Mouse (Mus musculus): Measurements from ENCODE around the gene Adamts16. TPM values are rescaled to one million over a fixed set of nuclear protein-coding genes. Genes with fewer than 3 reads are reported as not detected.

Gene Adamts16
- polyA plus RNA-seq, 1 experiment from 2014 or later: 8.0 TPM

DNA sequence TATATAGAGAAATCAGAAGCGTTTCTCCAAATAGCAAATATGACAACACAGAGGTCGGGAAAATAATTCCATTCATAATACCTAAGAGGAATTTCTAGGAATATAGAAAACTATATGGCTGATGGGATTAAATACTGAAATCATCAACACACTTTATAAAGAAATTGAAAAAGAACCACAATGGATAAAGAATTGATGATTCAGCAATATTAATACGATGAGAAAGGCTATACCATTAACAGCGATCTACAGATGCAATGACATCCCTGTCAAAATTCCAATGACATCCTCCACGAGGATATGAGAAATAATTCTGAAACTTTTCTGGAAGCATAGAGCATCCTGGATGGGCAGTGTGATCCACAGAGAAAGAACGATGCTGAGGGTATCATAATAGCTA lies 76.9 kb downstream of the Adamts16 start:
- H3K4me1 ChIP-seq (ENCODE audit: control insufficient read depth, insufficient read depth, low read length): no peaks in the 10 kb centered on the region
- 88% methylated on average over 6 of the region's 6 CpGs for WGBS
- H3K36me3 ChIP-seq (ENCODE audit: control insufficient read depth, insufficient read depth, low read length): no peaks in the 10 kb centered on the region
- ATAC-seq (ENCODE audit: low read depth): no peak
- no peak overlapping the region for H3K9ac ChIP-seq (replicated peaks; ENCODE audit: low read depth, low read length)
- H3K27ac ChIP-seq (ENCODE audit: low read depth, low read length): no peak overlapping the region
- no peaks in the 10 kb centered on the region for H3K9me3 ChIP-seq (ENCODE audit: control insufficient read depth, low read length)
- H3K27me3 ChIP-seq (ENCODE audit: control insufficient read depth, insufficient read depth, low read length): no peaks in the 10 kb centered on the region
- H3K4me3 ChIP-seq (ENCODE audit: low read depth, low read length): no peak overlapping the region
- H3K4me2 ChIP-seq (ENCODE audit: low read depth, low read length): no peak overlapping the region

DNA sequence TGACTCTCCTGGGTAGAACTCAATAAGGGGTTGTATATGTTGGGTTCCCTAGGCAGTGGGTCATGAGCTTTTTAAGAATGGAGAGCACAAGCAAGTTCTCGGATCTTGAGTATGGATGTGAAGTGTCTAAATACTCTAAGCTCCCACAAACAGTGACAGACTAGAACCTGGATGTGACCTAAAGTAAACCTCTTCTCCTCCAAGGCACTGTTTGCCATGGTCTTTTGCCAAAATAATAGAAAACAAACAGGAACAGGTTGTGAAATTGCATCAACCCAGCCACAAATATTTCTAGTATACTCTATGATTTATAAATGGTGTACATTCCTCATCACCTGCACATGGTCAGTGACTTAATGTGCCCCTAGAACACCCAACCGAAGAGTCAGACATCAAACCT lies 79.0 kb downstream of the Adamts16 start:
- Histone ChIP-seq H3K36me3 (ENCODE audit: control insufficient read depth, insufficient read depth, low read length) (no peaks in the 10 kb centered on the region), H3K4me3 (ENCODE audit: low read depth, low read length) (no peak overlapping the region), H3K9ac (replicated peaks; ENCODE audit: low read depth, low read length) (no peak overlapping the region), H3K4me2 (ENCODE audit: low read depth, low read length) (no peak overlapping the region), H3K27me3 (ENCODE audit: control insufficient read depth, insufficient read depth, low read length) (no peaks in the 10 kb centered on the region), H3K9me3 (ENCODE audit: control insufficient read depth, low read length) (no peaks in the 10 kb centered on the region), H3K4me1 (ENCODE audit: control insufficient read depth, insufficient read depth, low read length) (no peaks in the 10 kb centered on the region), H3K27ac (ENCODE audit: low read depth, low read length) (no peak overlapping the region)
- ATAC-seq (ENCODE audit: low read depth): no peak
- WGBS: 87% methylated on average over 2 of the region's 2 CpGs

DNA sequence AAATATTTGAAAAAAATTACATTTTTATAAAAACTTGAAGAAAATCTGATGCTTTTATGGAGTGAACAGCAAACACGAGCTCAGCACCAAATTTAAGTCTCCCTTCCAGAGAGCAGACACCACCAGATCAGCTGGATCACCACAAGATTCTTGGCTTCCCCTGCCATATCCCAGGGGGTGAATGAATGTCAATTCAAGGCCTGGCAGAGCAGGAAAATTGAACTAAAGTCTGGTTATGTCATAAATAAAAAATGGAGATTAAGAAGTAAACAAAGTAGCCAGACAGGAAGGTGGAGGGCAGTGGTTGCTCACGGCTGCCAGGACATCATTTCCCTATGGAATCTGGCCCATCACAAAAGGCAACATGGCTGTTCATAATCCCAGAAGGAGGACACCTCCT lies 80.3 kb downstream of the Adamts16 start:
- Histone ChIP-seq H3K27me3 (ENCODE audit: control insufficient read depth, insufficient read depth, low read length) (no peaks in the 10 kb centered on the region), H3K9ac (replicated peaks; ENCODE audit: low read depth, low read length) (no peak overlapping the region), H3K27ac (ENCODE audit: low read depth, low read length) (no peak overlapping the region), H3K9me3 (ENCODE audit: control insufficient read depth, low read length) (no peaks in the 10 kb centered on the region), H3K4me3 (ENCODE audit: low read depth, low read length) (no peak overlapping the region), H3K36me3 (ENCODE audit: control insufficient read depth, insufficient read depth, low read length) (no peaks in the 10 kb centered on the region), H3K4me1 (ENCODE audit: control insufficient read depth, insufficient read depth, low read length) (no peaks in the 10 kb centered on the region), H3K4me2 (ENCODE audit: low read depth, low read length) (no peak overlapping the region)
- ATAC-seq (ENCODE audit: low read depth): no peak
- WGBS: 73% methylated on average over 2 of the region's 2 CpGs

DNA sequence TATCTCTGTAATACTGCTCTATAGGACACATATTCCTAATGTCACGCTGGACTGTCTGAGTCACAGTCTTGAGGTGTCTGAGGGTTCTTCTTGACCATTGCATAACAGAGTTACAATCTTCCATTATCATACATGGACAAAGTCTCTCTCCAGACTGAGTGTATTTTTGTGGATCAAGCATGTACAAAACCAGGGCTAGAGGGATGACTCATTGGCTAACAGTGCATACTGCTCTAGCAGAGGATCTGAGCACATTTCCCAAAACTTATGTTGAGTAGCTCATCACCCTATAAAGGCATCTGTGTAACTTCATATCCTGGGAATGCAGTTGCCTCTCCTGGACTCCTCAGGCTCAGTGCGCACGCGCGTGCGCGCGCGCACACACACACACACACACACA lies 81.4 kb downstream of the Adamts16 start:
- ATAC-seq (ENCODE audit: low read depth): no peak
- 99% methylated on average over 9 of the region's 9 CpGs for WGBS

DNA sequence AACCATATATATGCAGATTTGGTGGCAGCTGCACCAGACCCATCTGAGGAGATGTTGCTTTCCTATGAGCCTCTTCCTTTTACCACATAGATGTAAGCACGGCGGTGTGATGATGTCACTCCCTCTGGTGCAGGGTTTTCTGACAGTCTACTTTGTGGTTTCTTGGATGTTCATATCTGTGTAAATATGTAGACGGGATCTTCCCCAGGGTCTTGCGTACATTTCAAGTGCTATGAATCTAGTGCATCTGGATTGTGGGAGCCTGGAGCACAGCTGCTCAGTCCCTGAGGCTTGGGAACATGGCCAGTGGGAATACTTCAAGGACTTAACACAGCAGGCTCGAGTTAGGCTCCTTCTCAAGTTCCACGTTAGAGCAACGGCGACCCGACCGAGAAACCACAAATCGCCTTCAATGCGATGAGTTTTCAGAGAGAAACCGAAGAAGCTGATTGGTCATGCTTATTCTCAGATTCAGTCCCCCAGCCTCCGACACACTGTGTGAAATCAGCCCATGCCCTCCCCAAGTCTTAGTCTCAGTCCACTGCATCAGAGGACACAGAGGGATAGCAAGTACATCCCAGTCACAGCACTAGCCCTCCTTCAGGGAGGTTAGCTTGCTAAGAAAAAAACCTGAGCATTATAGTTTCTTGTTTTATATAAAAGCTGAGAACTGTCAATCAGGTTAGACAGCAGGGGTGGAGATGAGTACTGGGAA lies 95.2 kb downstream of the Adamts16 start:
- no peaks in the 10 kb centered on the region for H3K27me3 ChIP-seq (ENCODE audit: control insufficient read depth, insufficient read depth, low read length)
- H3K9ac ChIP-seq (replicated peaks; ENCODE audit: low read depth, low read length): no peak overlapping the region
- H3K9me3 ChIP-seq (ENCODE audit: control insufficient read depth, low read length): no peaks in the 10 kb centered on the region
- no peak overlapping the region for H3K27ac ChIP-seq (ENCODE audit: low read depth, low read length)
- WGBS: 72% methylated on average over 14 of the region's 14 CpGs
- H3K4me2 ChIP-seq (ENCODE audit: low read depth, low read length): no peak overlapping the region
- H3K36me3 ChIP-seq (ENCODE audit: control insufficient read depth, insufficient read depth, low read length): no peaks in the 10 kb centered on the region
- no peak overlapping the region for H3K4me3 ChIP-seq (ENCODE audit: low read depth, low read length)
- no peak for ATAC-seq (ENCODE audit: low read depth)
- no peaks in the 10 kb centered on the region for H3K4me1 ChIP-seq (ENCODE audit: control insufficient read depth, insufficient read depth, low read length)

More for the DNA sequence above, 81.4 kb downstream of the Adamts16 start:
- no peaks in the 10 kb centered on the region for H3K27me3 ChIP-seq (ENCODE audit: control insufficient read depth, insufficient read depth, low read length)
- no peaks in the 10 kb centered on the region for H3K4me1 ChIP-seq (ENCODE audit: control insufficient read depth, insufficient read depth, low read length)
- no peak overlapping the region for H3K4me3 ChIP-seq (ENCODE audit: low read depth, low read length)
- H3K9ac ChIP-seq (replicated peaks; ENCODE audit: low read depth, low read length): no peak overlapping the region
- no peaks in the 10 kb centered on the region for H3K9me3 ChIP-seq (ENCODE audit: control insufficient read depth, low read length)
- no peak overlapping the region for H3K4me2 ChIP-seq (ENCODE audit: low read depth, low read length)
- no peak overlapping the region for H3K27ac ChIP-seq (ENCODE audit: low read depth, low read length)
- H3K36me3 ChIP-seq (ENCODE audit: control insufficient read depth, insufficient read depth, low read length): no peaks in the 10 kb centered on the region

DNA sequence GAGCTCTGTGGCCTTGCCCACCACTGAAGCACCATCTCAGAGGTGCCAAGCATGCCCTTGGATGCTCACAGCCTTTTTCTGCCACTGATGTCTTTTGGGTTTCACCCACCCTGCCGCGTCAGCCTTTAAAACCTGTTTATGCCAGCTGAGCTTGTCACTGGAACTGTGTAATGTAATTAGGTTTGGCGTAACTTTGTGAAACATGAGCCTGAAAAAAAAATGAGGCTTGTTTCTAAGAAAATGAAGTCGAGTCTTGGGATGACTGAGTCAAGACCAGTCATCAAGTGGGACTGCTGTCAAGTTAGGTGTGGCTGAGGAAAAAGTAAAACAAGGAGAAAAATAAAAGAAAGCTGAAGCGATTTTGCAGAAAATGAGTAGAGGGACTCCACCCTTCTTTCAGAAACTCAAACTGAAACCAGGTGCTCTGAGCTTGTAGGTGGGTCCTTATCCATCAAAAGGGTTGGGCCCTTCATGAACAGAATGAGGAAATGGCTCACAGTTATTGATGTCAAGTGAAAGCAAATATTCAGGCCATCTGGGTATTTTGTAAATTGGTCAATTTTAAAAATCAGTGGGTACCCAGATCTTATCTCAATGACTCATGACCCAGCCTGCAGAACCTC lies 97.1 kb downstream of the Adamts16 start:
- 93% methylated on average over 5 of the region's 5 CpGs for WGBS
- Histone ChIP-seq H3K9me3 (ENCODE audit: control insufficient read depth, low read length) (no peaks in the 10 kb centered on the region), H3K27ac (ENCODE audit: low read depth, low read length) (no peak overlapping the region), H3K4me3 (ENCODE audit: low read depth, low read length) (no peak overlapping the region), H3K4me1 (ENCODE audit: control insufficient read depth, insufficient read depth, low read length) (no peaks in the 10 kb centered on the region), H3K9ac (replicated peaks; ENCODE audit: low read depth, low read length) (no peak overlapping the region), H3K4me2 (ENCODE audit: low read depth, low read length) (no peak overlapping the region), H3K27me3 (ENCODE audit: control insufficient read depth, insufficient read depth, low read length) (no peaks in the 10 kb centered on the region), H3K36me3 (ENCODE audit: control insufficient read depth, insufficient read depth, low read length) (no peaks in the 10 kb centered on the region)
- ATAC-seq (ENCODE audit: low read depth): no peak

DNA sequence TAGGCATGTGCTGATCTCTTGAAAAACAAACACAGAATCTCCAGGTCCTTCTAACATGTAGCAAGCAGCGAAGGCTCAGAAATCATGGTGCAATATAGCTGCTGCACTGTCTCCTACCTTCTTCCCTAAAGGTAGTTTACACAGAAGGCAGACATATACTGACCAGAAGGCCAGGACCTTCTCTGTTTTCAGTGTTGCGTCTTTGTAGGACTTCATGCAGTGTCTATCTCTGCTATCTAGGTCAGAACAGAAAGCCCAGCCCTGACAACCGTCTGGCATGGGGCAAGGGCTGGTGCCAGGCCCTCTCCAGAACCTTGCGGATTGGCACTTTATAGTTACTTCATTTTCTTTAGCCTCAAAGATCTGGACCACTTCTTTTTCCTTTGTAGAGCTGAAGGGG lies 98.9 kb downstream of the Adamts16 start:
- no peak for ATAC-seq (ENCODE audit: low read depth)

DNA sequence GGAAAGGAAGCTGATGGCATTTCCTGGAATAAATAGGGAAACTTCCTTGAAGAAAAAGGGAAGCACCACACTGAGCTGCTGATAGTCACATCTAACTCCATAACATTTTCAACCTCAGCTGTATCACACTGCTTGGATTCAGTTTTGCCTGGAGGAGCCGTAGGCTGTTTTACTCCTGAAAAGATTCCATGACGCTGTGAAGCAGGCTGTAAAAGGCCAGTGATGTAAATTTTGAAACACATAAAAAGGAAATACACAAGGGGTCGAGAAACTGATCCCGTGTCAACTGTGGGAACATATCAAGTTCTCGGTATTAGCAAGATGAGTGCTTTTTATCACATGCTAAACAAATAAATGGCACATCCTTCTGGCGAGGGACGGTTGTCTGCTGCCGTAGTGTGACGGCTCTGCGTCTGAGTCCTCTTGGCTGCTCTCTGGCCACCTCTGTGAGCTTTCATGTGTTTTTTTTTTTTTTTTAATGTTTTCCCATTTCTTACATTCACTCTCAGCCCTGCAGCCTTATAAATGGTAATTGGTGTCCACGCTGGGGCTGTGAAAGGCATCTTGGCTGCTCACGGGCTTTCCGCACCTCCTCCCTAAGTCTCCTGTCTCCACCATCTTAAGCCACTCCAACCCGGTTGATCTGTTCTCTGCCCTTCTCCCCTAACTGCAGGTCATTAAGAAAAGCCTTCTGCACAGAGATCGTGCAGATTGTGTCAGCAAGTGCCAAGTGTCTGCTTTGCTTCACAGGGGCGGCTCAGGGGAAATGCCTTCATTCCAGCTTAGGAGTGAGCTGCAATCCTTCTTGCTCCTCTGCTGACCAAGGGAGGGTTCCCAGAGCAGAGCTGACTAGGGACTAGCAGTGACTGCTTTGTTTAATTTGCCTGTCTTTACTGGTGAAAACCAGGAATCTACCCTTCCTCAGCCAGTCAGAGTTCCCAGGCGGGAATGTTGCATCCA lies 101.0 kb downstream of the Adamts16 start:
- Histone ChIP-seq H3K9me3 (ENCODE audit: control insufficient read depth, low read length) (no peaks in the 10 kb centered on the region), H3K27ac (ENCODE audit: low read depth, low read length) (no peak overlapping the region), H3K4me2 (ENCODE audit: low read depth, low read length) (no peak overlapping the region), H3K4me1 (ENCODE audit: control insufficient read depth, insufficient read depth, low read length) (no peaks in the 10 kb centered on the region), H3K27me3 (ENCODE audit: control insufficient read depth, insufficient read depth, low read length) (no peaks in the 10 kb centered on the region), H3K4me3 (ENCODE audit: low read depth, low read length) (no peak overlapping the region), H3K36me3 (ENCODE audit: control insufficient read depth, insufficient read depth, low read length) (no peaks in the 10 kb centered on the region), H3K9ac (replicated peaks; ENCODE audit: low read depth, low read length) (no peak overlapping the region)
- ATAC-seq (ENCODE audit: low read depth): no peak
- WGBS: 66% methylated on average over 17 of the region's 17 CpGs

More for the DNA sequence above, 98.9 kb downstream of the Adamts16 start:
- no peaks in the 10 kb centered on the region for H3K36me3 ChIP-seq (ENCODE audit: control insufficient read depth, insufficient read depth, low read length)
- 80% methylated on average over 4 of the region's 4 CpGs for WGBS
- H3K27ac ChIP-seq (ENCODE audit: low read depth, low read length): no peak overlapping the region
- H3K4me2 ChIP-seq (ENCODE audit: low read depth, low read length): no peak overlapping the region
- H3K9me3 ChIP-seq (ENCODE audit: control insufficient read depth, low read length): no peaks in the 10 kb centered on the region
- no peaks in the 10 kb centered on the region for H3K27me3 ChIP-seq (ENCODE audit: control insufficient read depth, insufficient read depth, low read length)
- H3K9ac ChIP-seq (replicated peaks; ENCODE audit: low read depth, low read length): no peak overlapping the region
- H3K4me3 ChIP-seq (ENCODE audit: low read depth, low read length): no peak overlapping the region
- no peaks in the 10 kb centered on the region for H3K4me1 ChIP-seq (ENCODE audit: control insufficient read depth, insufficient read depth, low read length)

DNA sequence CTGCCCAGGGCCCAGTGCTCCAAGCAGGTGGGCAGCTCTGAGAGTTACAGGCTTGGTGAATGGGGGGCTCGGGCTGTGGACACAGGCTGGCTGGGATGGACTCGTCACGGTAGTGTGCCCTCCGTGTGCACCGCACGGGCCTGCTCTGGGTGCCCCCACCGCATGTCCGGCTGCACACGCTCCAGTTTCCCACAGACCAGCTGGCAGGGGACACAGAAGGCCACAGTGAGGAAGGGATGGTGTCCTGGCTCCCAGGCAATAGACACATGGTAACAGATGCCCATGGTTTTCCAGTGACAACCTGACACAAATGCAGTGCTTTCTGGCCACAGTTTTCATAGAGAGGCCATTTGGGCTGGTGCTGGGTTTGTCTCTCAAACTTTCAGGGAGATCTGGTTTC lies 102.8 kb downstream of the Adamts16 start:
- no peak overlapping the region for H3K9ac ChIP-seq (replicated peaks; ENCODE audit: low read depth, low read length)
- no peak overlapping the region for H3K4me3 ChIP-seq (ENCODE audit: low read depth, low read length)
- H3K9me3 ChIP-seq (ENCODE audit: control insufficient read depth, low read length): no peaks in the 10 kb centered on the region
- H3K36me3 ChIP-seq (ENCODE audit: control insufficient read depth, insufficient read depth, low read length): no peaks in the 10 kb centered on the region
- H3K4me2 ChIP-seq (ENCODE audit: low read depth, low read length): no peak overlapping the region
- H3K4me1 ChIP-seq (ENCODE audit: control insufficient read depth, insufficient read depth, low read length): no peaks in the 10 kb centered on the region
- no peak for ATAC-seq (ENCODE audit: low read depth)
- H3K27me3 ChIP-seq (ENCODE audit: control insufficient read depth, insufficient read depth, low read length): no peaks in the 10 kb centered on the region
- 93% methylated on average over 9 of the region's 9 CpGs for WGBS
- no peak overlapping the region for H3K27ac ChIP-seq (ENCODE audit: low read depth, low read length)

Measured in neural tube, embryonic 14.5 days (tissue).